Mouse (Mus musculus) heart, embryonic 11.5 days (tissue): ENCODE data around the gene Gm21992. TPM values are rescaled to one million over a fixed set of nuclear protein-coding genes. Genes with fewer than 3 reads are reported as not detected.

Experiments used
- ATAC-seq: fragments of 200-750 bp; cut with Nextera tagmentation; replicated peaks from 2 replicates; pipeline ENCODE4 v1.8.0; 2017; ENCODE audit warnings: moderate library complexity; ENCODE audit not compliant: insufficient number of reproducible peaks, low FRiP score, low TSS enrichment
- H3K27ac ChIP-seq: fragments of 300-500 bp; sonication (generic); 2 replicates; pipeline ENCODE4 v1.5.1; 2014; ENCODE audit warnings: mild to moderate bottlenecking, low read depth, low read length
- H3K27me3 ChIP-seq: fragments of 300-500 bp; sonication (generic); 2 replicates; pipeline ENCODE4 v1.6.1; 2014; ENCODE audit warnings: mild to moderate bottlenecking, low read length, mixed read lengths; ENCODE audit not compliant: control insufficient read depth, insufficient read depth
- H3K36me3 ChIP-seq: fragments of 300-500 bp; sonication (generic); 2 replicates; pipeline ENCODE4 v1.6.1; 2014; ENCODE audit warnings: mild to moderate bottlenecking, low read length, moderate library complexity, mixed read lengths; ENCODE audit not compliant: control insufficient read depth, insufficient read depth
- H3K4me1 ChIP-seq: fragments of 300-500 bp; sonication (generic); 2 replicates; pipeline ENCODE4 v1.6.1; 2014; ENCODE audit warnings: low read length; ENCODE audit not compliant: control insufficient read depth, insufficient read depth
- H3K4me2 ChIP-seq: fragments of 300-500 bp; sonication (generic); 2 replicates; pipeline ENCODE4 v1.6.1; 2014; ENCODE audit warnings: mild to moderate bottlenecking, moderate library complexity
- H3K4me3 ChIP-seq: fragments of 300-500 bp; sonication (generic); 2 replicates; pipeline ENCODE4 v1.5.1; 2014; ENCODE audit warnings: low read depth, low read length
- H3K9ac ChIP-seq: fragments of 300-500 bp; sonication (generic); 2 replicates; pipeline ENCODE4 v1.6.1; 2014; ENCODE audit warnings: mild to moderate bottlenecking, low read depth, low read length, moderate library complexity
- H3K9me3 ChIP-seq: fragments of 300-500 bp; sonication (generic); replicated peaks from 2 replicates; pipeline ENCODE4 v1.6.1; 2016; ENCODE audit warnings: low read length; ENCODE audit not compliant: control insufficient read depth
- whole genome bisulfite sequencing: fragments of 180-500 bp; shearing (Covaris S2); extraction: QIAGEN DNeasy Blood & Tissue Kit; methylation state at CpG from one replicate; pipeline ENCODE4 v1.1.7; 2014; ENCODE audit not compliant: insufficient replicate concordance; 5-methylcytosine and 5-hydroxymethylcytosine counted together
- polyA plus RNA-seq: library from polyadenylated mRNA; unstranded; fragments of >200 nt; fragmentation: Nextera tagmentation; extraction: Ambion mirVana; gene quantifications from 2 replicates; pipeline ENCODE4 v1.2.1, GENCODE M21; 2014

The Gm21992 gene
- polyA plus RNA-seq: 19.8 and 24.0 TPM in 2 replicates

GRCm38 (mm10) chr19:4811063-4811908 is at the start of gene Gm21992, which contains the start of gene Rbm14:
TSS of gene Gm21992 (minus strand) at chr19:4811612.
TSS of gene Rbm14 (minus strand) at chr19:4811634.
- no peaks in the 10 kb centered on the region for H3K27me3 ChIP-seq
- under 1% methylated on average over 83 of the region's 83 CpGs for WGBS

DNA sequence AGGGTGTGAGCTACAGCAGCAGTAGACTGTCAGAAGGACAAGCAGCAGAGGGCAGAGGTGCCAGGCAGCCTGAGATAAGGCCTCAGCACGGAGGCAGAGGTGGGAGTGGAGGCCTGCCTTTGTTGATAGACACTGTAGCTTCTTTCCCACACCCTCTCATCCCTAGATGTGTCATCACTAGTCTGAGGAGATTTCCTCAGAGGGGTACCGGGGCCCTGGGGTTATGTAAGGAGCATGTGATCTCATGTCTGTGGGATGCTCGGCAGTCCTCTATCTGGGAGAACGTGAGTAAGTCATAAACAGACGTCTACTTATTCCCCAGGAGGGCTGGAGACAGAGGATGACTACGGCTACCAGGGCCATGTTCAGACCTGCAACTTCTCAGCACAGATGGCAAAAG is 47.7 kb upstream of the Gm21992 start:
- H3K9ac ChIP-seq: no peak overlapping the region
- no peak overlapping the region for H3K4me3 ChIP-seq
- 32% methylated on average over 6 of the region's 6 CpGs for WGBS
- H3K4me1 ChIP-seq: peaks cover 2% of the 10 kb centered on the region; the same call in 1 of the 2 replicates
- H3K36me3 ChIP-seq: no peaks in the 10 kb centered on the region
- ATAC-seq: peak; percentile 56
- H3K9me3 ChIP-seq: no peaks in the 10 kb centered on the region
- no peak overlapping the region for H3K4me2 ChIP-seq
- no peak overlapping the region for H3K27ac ChIP-seq
- H3K27me3 ChIP-seq: no peaks in the 10 kb centered on the region

More at GRCm38 (mm10) chr19:4811063-4811908, at the start of gene Gm21992, which contains the start of gene Rbm14:
- peak within 1 kb of the TSS; percentile 94 for H3K27ac ChIP-seq
- no peaks in the 10 kb centered on the region for H3K36me3 ChIP-seq
- peaks cover 8% of the 10 kb centered on the region for H3K4me1 ChIP-seq
- no peaks in the 10 kb centered on the region for H3K9me3 ChIP-seq
- peak within 1 kb of the TSS; percentile 86 for H3K4me2 ChIP-seq
- peak within 1 kb of the TSS; percentile 76 for H3K4me3 ChIP-seq
- H3K9ac ChIP-seq: peak within 1 kb of the TSS; percentile 95
- ATAC-seq: peak; percentile 97

- Histone ChIP-seq H3K36me3 (no peaks in the 10 kb centered on the region), H3K9ac (no peak overlapping the region), H3K27me3 (no peaks in the 10 kb centered on the region), H3K4me1 (peaks cover 2% of the 10 kb centered on the region; the same call in 1 of the 2 replicates), H3K4me3 (peak overlapping the region; percentile 59), H3K9me3 (no peaks in the 10 kb centered on the region), H3K4me2 (peak overlapping the region; percentile 95; the same call in 1 of the 2 replicates), H3K27ac (no peak overlapping the region)
- 73% methylated on average over 4 of the region's 4 CpGs for WGBS
- no peak for ATAC-seq
These were observed 44.5 kb upstream of the Gm21992 start for GRCm38 (mm10) chr19:4855951-4856350.

GRCm38 (mm10) chr19:4855470-4855820 is 44.0 kb upstream of the Gm21992 start:
- Histone ChIP-seq H3K27ac (no peak overlapping the region), H3K9me3 (no peaks in the 10 kb centered on the region), H3K27me3 (peaks cover under 1% of the 10 kb centered on the region; the same call in 1 of the 2 replicates), H3K4me2 (peak overlapping the region; percentile 95), H3K9ac (peak overlapping the region; percentile 75), H3K4me1 (peaks cover 2% of the 10 kb centered on the region; the same call in 1 of the 2 replicates), H3K4me3 (peak overlapping the region; percentile 59), H3K36me3 (no peaks in the 10 kb centered on the region)
- 3% methylated on average over 14 of the region's 14 CpGs for WGBS
- 0 out of 2 replicates have a peak, but pooled peaks have one; percentile 5 for ATAC-seq

DNA sequence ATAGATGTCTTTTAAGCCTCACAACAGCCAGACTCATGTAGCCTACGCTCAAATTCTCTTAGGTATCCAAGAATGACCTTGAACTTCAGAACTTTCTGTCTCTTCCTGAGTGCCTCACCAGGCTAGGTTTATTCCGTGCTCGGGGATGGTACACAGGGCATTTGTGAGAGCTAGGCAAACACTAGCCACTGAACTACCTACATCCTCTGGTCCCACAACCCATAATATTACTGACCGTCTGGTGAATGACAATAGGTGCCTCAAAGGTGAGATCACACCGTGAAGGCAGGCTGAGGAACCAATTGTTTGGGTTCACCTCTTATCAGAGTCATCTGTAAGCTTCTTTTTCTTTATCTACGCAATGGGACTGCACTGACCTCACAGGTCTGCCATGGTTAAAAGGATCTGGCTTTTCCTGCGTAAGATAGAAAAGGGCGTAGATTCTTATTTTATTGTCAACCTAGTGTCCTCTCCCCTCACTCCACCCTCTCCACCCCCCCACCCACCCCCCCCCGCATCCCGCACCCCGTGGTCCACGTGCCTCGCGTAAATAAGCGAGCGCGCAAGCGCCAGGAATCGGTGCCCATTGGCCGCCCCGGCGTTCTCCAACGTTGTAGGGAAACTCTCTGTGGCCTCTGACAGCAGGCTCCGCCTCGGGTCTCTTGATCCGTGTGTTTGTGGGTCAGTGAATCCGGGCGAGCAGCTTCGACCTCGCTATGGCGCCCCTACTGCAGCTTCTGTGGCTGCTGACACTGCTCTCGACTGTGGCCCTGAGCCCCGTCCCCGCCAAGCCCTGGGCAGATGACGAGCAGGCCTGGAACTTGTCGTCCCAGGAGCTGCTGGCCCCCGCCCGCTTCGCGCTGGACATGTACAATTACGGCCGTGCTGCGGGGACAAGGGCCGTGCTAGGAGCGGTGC is 43.4 kb upstream of the Gm21992 start, which contains the start of gene Ctsf:
Gene Ctsf, plus strand, starts transcription at position 579 of the 918 bp plus-strand sequence.
- 3% methylated on average over 45 of the region's 45 CpGs for WGBS
- peak within 1 kb of the TSS; percentile 59 for H3K4me3 ChIP-seq
- peak within 1 kb of the TSS; percentile 95 for H3K4me2 ChIP-seq
- peak; percentile 68; the same call in 1 of the 2 replicates for ATAC-seq
- peaks cover 2% of the 10 kb centered on the region; the same call in 1 of the 2 replicates for H3K27me3 ChIP-seq
- H3K36me3 ChIP-seq: no peaks in the 10 kb centered on the region
- H3K9me3 ChIP-seq: no peaks in the 10 kb centered on the region
- no peak within 1 kb of the TSS for H3K27ac ChIP-seq
- peak within 1 kb of the TSS; percentile 75 for H3K9ac ChIP-seq
- peaks cover 2% of the 10 kb centered on the region; the same call in 1 of the 2 replicates for H3K4me1 ChIP-seq

DNA sequence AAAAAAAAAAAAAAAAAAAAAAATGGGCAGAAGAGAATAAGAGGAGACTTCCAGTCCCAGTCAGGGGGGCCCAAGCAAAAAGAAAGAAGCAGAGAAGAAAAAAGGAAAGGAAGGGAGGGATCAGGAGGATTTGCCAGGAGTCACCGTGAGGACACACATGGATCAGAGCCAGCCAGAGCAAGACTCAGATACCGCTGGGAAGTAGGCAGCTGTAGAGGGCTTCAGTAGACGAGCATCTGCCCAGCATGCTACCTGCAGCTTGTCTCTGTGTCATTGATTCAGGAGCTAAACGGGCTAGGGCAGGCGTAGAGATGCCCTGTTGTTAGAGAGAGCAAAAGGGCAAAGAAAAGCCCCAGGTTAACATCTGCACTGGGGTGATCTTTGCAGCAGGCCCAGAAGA is 38.9 kb upstream of the Gm21992 start:
- ATAC-seq: no peak
- WGBS: 48% methylated on average over 5 of the region's 5 CpGs
- no peak overlapping the region for H3K4me2 ChIP-seq

DNA sequence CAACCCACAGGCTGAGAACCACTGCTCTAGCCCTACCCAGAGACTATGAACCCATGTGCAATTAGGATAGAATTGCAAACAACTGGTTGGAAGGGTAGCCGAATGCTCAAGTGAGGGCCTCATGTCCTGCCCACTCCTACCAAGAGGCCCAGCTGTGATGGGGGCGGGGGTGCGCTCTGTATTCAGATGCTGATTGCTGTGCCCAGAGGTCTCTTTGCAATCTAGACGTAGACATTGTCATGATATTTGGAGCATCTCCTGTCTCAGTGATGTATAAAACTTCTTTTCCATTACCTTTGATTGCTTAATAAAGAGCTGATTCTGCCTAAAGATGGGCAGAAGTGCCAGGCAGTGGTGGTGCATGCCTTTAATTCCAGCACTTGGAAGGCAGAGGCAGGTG is 38.4 kb upstream of the Gm21992 start:
- H3K4me1 ChIP-seq: no peaks in the 10 kb centered on the region; the same call in 1 of the 2 replicates
- H3K9ac ChIP-seq: no peak overlapping the region
- no peaks in the 10 kb centered on the region for H3K36me3 ChIP-seq
- H3K27ac ChIP-seq: no peak overlapping the region
- 61% methylated on average over 4 of the region's 4 CpGs for WGBS
- H3K9me3 ChIP-seq: no peaks in the 10 kb centered on the region
- no peak overlapping the region for H3K4me3 ChIP-seq
- H3K27me3 ChIP-seq: peaks cover 2% of the 10 kb centered on the region; the same call in 1 of the 2 replicates
- H3K4me2 ChIP-seq: no peak overlapping the region
- ATAC-seq: no peak

More for the DNA sequence above, 38.9 kb upstream of the Gm21992 start:
- no peak overlapping the region for H3K9ac ChIP-seq
- no peaks in the 10 kb centered on the region for H3K9me3 ChIP-seq
- H3K27me3 ChIP-seq: peaks cover 2% of the 10 kb centered on the region; the same call in 1 of the 2 replicates
- H3K4me3 ChIP-seq: no peak overlapping the region
- H3K36me3 ChIP-seq: no peaks in the 10 kb centered on the region
- no peaks in the 10 kb centered on the region; the same call in 1 of the 2 replicates for H3K4me1 ChIP-seq
- no peak overlapping the region for H3K27ac ChIP-seq

DNA sequence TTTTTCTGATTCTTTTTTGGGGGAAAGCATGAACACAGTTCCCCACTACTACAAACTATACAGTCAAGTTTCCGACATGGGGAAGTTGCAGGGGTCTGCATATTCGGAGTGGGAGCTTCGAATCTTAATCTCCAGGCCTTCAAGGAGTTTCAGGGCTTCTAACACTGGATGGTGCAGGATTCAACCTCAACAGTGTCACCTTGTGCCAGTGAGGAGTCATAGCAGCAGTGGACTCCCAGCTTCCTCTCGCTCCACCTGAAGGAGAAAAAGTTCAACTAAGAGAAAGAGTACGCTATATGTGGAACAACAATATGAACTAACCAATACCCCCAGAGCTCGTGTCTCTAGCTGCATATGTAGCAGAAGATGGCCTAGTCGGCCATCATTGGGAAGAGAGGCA is 36.1 kb upstream of the Gm21992 start:
- Histone ChIP-seq H3K27ac (no peak overlapping the region), H3K9me3 (no peaks in the 10 kb centered on the region), H3K36me3 (no peaks in the 10 kb centered on the region), H3K27me3 (peaks cover 2% of the 10 kb centered on the region; the same call in 1 of the 2 replicates), H3K9ac (no peak overlapping the region), H3K4me2 (no peak overlapping the region), H3K4me3 (no peak overlapping the region), H3K4me1 (no peaks in the 10 kb centered on the region)
- ATAC-seq: no peak
- WGBS: 38% methylated on average over 7 of the region's 7 CpGs
